Mouse (Mus musculus): ENCODE results near the gene Aspscr1.

Aspscr1 gene

DNA sequence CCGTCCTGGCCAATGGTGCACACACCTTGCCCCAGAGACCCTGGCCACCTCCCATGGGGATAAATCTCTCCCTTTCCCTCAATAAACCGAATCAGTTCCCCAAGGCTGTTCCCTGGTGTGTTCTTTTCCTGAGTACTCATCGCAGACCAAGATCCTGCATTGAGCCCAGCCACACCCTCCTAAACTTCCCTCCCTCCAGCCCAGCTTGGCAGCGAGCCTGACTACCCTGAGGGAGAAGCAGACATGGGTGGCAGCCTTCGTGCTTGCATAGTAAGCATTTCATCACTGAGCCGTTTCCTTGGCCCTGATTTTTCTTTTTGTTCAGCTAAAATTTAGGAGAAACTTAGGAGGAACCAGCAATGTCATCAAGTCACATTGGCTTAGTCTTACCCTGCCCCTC, 60.7 kb downstream of the Aspscr1 start:
- no peak for DNase-seq (ENCODE audit: low spot score)

GRCm38 (mm10) chr11:120736424-120736823, 63.7 kb downstream of the Aspscr1 start:
- no peak for DNase-seq (ENCODE audit: low spot score)

GRCm38 (mm10) chr11:120740981-120741380, 68.2 kb downstream of the Aspscr1 start:
- DNase-seq (ENCODE audit: low spot score) = no peak

GRCm38 (mm10) chr11:120744121-120744701, 71.4 kb downstream of the Aspscr1 start:
- DNase-seq (ENCODE audit: low spot score) = no peak

DNA sequence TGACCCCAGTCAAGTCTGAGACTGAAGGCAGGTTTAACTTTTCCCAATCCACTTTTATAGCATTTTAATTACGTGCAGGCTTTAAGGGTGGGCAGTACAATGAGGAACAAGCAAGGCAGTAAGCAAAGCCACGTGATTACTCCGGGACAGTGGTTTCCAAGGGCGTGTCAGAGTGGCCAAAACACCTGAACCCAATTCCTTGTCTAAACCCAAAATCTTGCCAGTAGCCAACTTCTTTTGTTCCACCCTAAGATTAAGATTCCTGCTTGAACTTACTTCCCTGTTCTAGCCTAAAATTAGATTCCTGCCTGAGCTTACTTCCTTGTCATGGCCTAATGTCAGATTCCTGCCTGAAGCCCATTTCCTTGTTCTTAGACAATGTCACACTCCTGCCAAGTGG, 75.2 kb downstream of the Aspscr1 start:
- DNase-seq (ENCODE audit: low spot score) = no peak

- no peak for DNase-seq (ENCODE audit: low spot score)
Observed at GRCm38 (mm10) chr11:120749430-120749829, 76.7 kb downstream of the Aspscr1 start.

DNA sequence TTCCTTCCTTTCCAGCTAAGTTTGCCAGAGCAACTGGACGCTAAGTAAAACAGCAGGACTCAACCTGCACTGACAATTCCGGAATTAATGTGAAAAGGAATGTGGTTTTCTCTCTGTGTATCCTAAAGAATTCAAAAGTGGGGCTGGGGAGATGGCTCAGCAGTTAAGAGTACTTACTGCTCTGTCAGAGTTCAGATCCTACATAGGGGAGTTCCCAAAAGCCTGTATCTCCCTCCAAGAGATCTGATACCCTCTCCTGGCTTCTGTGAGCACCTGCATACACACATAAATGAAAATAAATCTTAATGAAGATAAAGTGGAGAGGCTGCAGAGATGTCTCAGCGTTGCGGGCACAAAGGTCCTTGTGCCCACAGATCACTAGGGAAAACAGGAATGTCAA, 78.8 kb downstream of the Aspscr1 start:
- DNase-seq (ENCODE audit: low spot score) = no peak

All from yolk sac, embryonic 10.5 days (tissue).